Mouse (Mus musculus) erythroblast, embryonic 14.5 days (primary cell): ENCODE results near the gene Slc41a2. TPM values are rescaled to one million over a fixed set of nuclear protein-coding genes. Genes with fewer than 3 reads are reported as not detected.

Experiments used
- H3K27me3 ChIP-seq: 2 replicates; pipeline ENCODE4 v1.6.1; 2012; ENCODE audit warnings: inconsistent platforms; ENCODE audit not compliant: control insufficient read depth
- H3K36me3 ChIP-seq: 2 replicates; pipeline ENCODE4 v1.6.1; 2012; ENCODE audit warnings: mild to moderate bottlenecking, inconsistent platforms; ENCODE audit not compliant: control insufficient read depth
- H3K4me1 ChIP-seq: 2 replicates; pipeline ENCODE4 v1.6.1; 2012; ENCODE audit warnings: inconsistent platforms; ENCODE audit not compliant: control insufficient read depth
- H3K4me3 ChIP-seq: replicated peaks from 2 replicates; pipeline ENCODE3; 2012; ENCODE audit warnings: moderate library complexity, mild to moderate bottlenecking, inconsistent platforms
- H3K9me3 ChIP-seq: 2 replicates; pipeline ENCODE4 v1.6.1; 2012; ENCODE audit warnings: low read length, inconsistent platforms, mixed read lengths; ENCODE audit not compliant: control insufficient read depth
- GATA1 ChIP-seq: IDR thresholded peaks from 2 replicates; pipeline ENCODE4 v1.6.1; 2012; ENCODE audit warnings: low read length, inconsistent platforms, mixed read lengths
- TAL1 ChIP-seq: IDR thresholded peaks from 3 replicates; pipeline ENCODE4 v1.6.1; 2012; ENCODE audit warnings: low read length, inconsistent platforms, mixed read lengths
- polyA plus RNA-seq: library from polyadenylated mRNA; stranded (reverse); fragments of >175 nt; gene quantifications from 2 replicates; pipeline ENCODE4 v1.2.3, GENCODE M21; 2012

The Slc41a2 gene
- polyA plus RNA-seq, 1 experiment = not detected

GRCm38 (mm10) chr10:83228626-83229025, 109.1 kb downstream of the Slc41a2 start:
- H3K27me3 ChIP-seq = no peaks in the 10 kb centered on the region
- no peaks in the 10 kb centered on the region for H3K36me3 ChIP-seq
- TF ChIP-seq GATA1 = no peak
- no peak for TF ChIP-seq TAL1
- H3K4me3 ChIP-seq = no peak overlapping the region
- H3K9me3 ChIP-seq = no peaks in the 10 kb centered on the region
- no peaks in the 10 kb centered on the region for H3K4me1 ChIP-seq

- Histone ChIP-seq H3K36me3 (no peaks in the 10 kb centered on the region), H3K4me3 (no peak overlapping the region), H3K27me3 (no peaks in the 10 kb centered on the region), H3K4me1 (no peaks in the 10 kb centered on the region), H3K9me3 (no peaks in the 10 kb centered on the region)
- TF ChIP-seq TAL1 (no peak), GATA1 (no peak)
Observed at GRCm38 (mm10) chr10:83224999-83225398, 112.7 kb downstream of the Slc41a2 start.

GRCm38 (mm10) chr10:83220847-83221246, 116.8 kb downstream of the Slc41a2 start:
- Histone ChIP-seq H3K4me1 (no peaks in the 10 kb centered on the region), H3K36me3 (no peaks in the 10 kb centered on the region), H3K27me3 (no peaks in the 10 kb centered on the region), H3K4me3 (no peak overlapping the region), H3K9me3 (no peaks in the 10 kb centered on the region)
- TF ChIP-seq GATA1 (no peak), TAL1 (no peak)

- H3K4me1 ChIP-seq = no peaks in the 10 kb centered on the region
- no peaks in the 10 kb centered on the region for H3K9me3 ChIP-seq
- H3K27me3 ChIP-seq = no peaks in the 10 kb centered on the region
- TF ChIP-seq TAL1 (no peak), GATA1 (no peak)
- no peak overlapping the region for H3K4me3 ChIP-seq
- no peaks in the 10 kb centered on the region for H3K36me3 ChIP-seq
Observed at GRCm38 (mm10) chr10:83220217-83220616, 117.5 kb downstream of the Slc41a2 start.

GRCm38 (mm10) chr10:83219729-83220128, 118.0 kb downstream of the Slc41a2 start:
- H3K9me3 ChIP-seq = no peaks in the 10 kb centered on the region
- no peaks in the 10 kb centered on the region for H3K27me3 ChIP-seq
- no peaks in the 10 kb centered on the region for H3K36me3 ChIP-seq
- TF ChIP-seq TAL1 = no peak
- no peak for TF ChIP-seq GATA1
- no peaks in the 10 kb centered on the region for H3K4me1 ChIP-seq
- H3K4me3 ChIP-seq = no peak overlapping the region

GRCm38 (mm10) chr10:83218778-83219177, 118.9 kb downstream of the Slc41a2 start:
- no peak for TF ChIP-seq GATA1
- Histone ChIP-seq H3K4me1 (no peaks in the 10 kb centered on the region), H3K9me3 (no peaks in the 10 kb centered on the region), H3K36me3 (no peaks in the 10 kb centered on the region), H3K4me3 (no peak overlapping the region), H3K27me3 (no peaks in the 10 kb centered on the region)

GRCm38 (mm10) chr10:83217256-83217655, 120.4 kb downstream of the Slc41a2 start:
- no peak for TF ChIP-seq GATA1
- TF ChIP-seq TAL1 = no peak
- Histone ChIP-seq H3K4me1 (no peaks in the 10 kb centered on the region), H3K27me3 (no peaks in the 10 kb centered on the region), H3K9me3 (no peaks in the 10 kb centered on the region), H3K4me3 (no peak overlapping the region), H3K36me3 (no peaks in the 10 kb centered on the region)

- no peak overlapping the region for H3K4me3 ChIP-seq
- no peak for TF ChIP-seq TAL1
- TF ChIP-seq GATA1 = no peak
- no peaks in the 10 kb centered on the region for H3K36me3 ChIP-seq
- no peaks in the 10 kb centered on the region for H3K27me3 ChIP-seq
- no peaks in the 10 kb centered on the region for H3K4me1 ChIP-seq
- H3K9me3 ChIP-seq = no peaks in the 10 kb centered on the region
Observed at GRCm38 (mm10) chr10:83215559-83215958, 122.1 kb downstream of the Slc41a2 start.

- TF ChIP-seq GATA1 = no peak
- no peak for TF ChIP-seq TAL1
- Histone ChIP-seq H3K4me3 (no peak overlapping the region), H3K9me3 (no peaks in the 10 kb centered on the region), H3K27me3 (no peaks in the 10 kb centered on the region), H3K36me3 (no peaks in the 10 kb centered on the region), H3K4me1 (no peaks in the 10 kb centered on the region)
Observed at GRCm38 (mm10) chr10:83212618-83213017, 125.1 kb downstream of the Slc41a2 start.

GRCm38 (mm10) chr10:83210968-83211583, 126.6 kb downstream of the Slc41a2 start:
- no peak overlapping the region for H3K4me3 ChIP-seq
- TF ChIP-seq GATA1 (no peak), TAL1 (no peak)
- H3K27me3 ChIP-seq = no peaks in the 10 kb centered on the region
- H3K9me3 ChIP-seq = no peaks in the 10 kb centered on the region
- no peaks in the 10 kb centered on the region for H3K36me3 ChIP-seq
- no peaks in the 10 kb centered on the region for H3K4me1 ChIP-seq
